Mouse (Mus musculus): ENCODE measurements around the gene Zic3. TPM values are rescaled to one million over a fixed set of nuclear protein-coding genes. Genes with fewer than 3 reads are reported as not detected.

Zic3 gene
- total and polyA plus RNA-seq, 2 experiments: not detected

- Histone ChIP-seq H3K4me3 (ENCODE audit: insufficient read depth, low read depth, low read length) (no peak overlapping the region), H3K4me1 (ENCODE audit: control insufficient read depth, insufficient read depth, low read length) (no peaks in the 10 kb centered on the region), H3K27me3 (ENCODE audit: control insufficient read depth, insufficient read depth, low read length) (no peaks in the 10 kb centered on the region), H3K79me2 (ENCODE audit: control insufficient read depth, insufficient read depth, low read length) (no peaks in the 10 kb centered on the region), H3K9ac (ENCODE audit: low read depth, low read length) (no peak overlapping the region), H3K36me3 (ENCODE audit: control insufficient read depth, insufficient read depth, low read length) (no peaks in the 10 kb centered on the region), H3K27ac (replicated peaks; ENCODE audit: insufficient read depth, low read depth, low read length) (no peak overlapping the region)
- DNase-seq (ENCODE audit: extremely low read depth, low read depth, low spot score): no peak
- TF ChIP-seq CTCF (IDR thresholded peaks at IDR 0.05; ENCODE audit: low read depth, low read length) (no peak), POLR2A (IDR thresholded peaks at IDR 0.05; ENCODE audit: extremely low read depth, insufficient read depth, low read length) (no peak)
- 4% methylated on average over 29 of the region's 29 CpGs for WGBS
Observed at GRCm38 (mm10) chrX:58015336-58015945, 7.1 kb upstream of the Zic3 start.

GRCm38 (mm10) chrX:58018720-58019119, 3.8 kb upstream of the Zic3 start:
- DNase-seq (ENCODE audit: extremely low read depth, low read depth, low spot score): no peak
- no peaks in the 10 kb centered on the region for H3K36me3 ChIP-seq (ENCODE audit: control insufficient read depth, insufficient read depth, low read length)
- H3K9ac ChIP-seq (ENCODE audit: low read depth, low read length): no peak overlapping the region
- H3K27me3 ChIP-seq (ENCODE audit: control insufficient read depth, insufficient read depth, low read length): no peaks in the 10 kb centered on the region
- no peaks in the 10 kb centered on the region for H3K79me2 ChIP-seq (ENCODE audit: control insufficient read depth, insufficient read depth, low read length)
- no peak overlapping the region for H3K27ac ChIP-seq (replicated peaks; ENCODE audit: insufficient read depth, low read depth, low read length)
- no peak overlapping the region for H3K4me3 ChIP-seq (ENCODE audit: insufficient read depth, low read depth, low read length)
- 3% methylated on average over 24 of the region's 24 CpGs for WGBS
- no peaks in the 10 kb centered on the region for H3K4me1 ChIP-seq (ENCODE audit: control insufficient read depth, insufficient read depth, low read length)
- TF ChIP-seq POLR2A (IDR thresholded peaks at IDR 0.05; ENCODE audit: extremely low read depth, insufficient read depth, low read length): no peak
- no peak for TF ChIP-seq CTCF (IDR thresholded peaks at IDR 0.05; ENCODE audit: low read depth, low read length)

- H3K36me3 ChIP-seq (ENCODE audit: control insufficient read depth, insufficient read depth, low read length): no peaks in the 10 kb centered on the region
- TF ChIP-seq CTCF (IDR thresholded peaks at IDR 0.05; ENCODE audit: low read depth, low read length): no peak
- TF ChIP-seq POLR2A (IDR thresholded peaks at IDR 0.05; ENCODE audit: extremely low read depth, insufficient read depth, low read length): no peak
- no peaks in the 10 kb centered on the region for H3K27me3 ChIP-seq (ENCODE audit: control insufficient read depth, insufficient read depth, low read length)
- H3K4me3 ChIP-seq (ENCODE audit: insufficient read depth, low read depth, low read length): no peak overlapping the region
- no peaks in the 10 kb centered on the region for H3K79me2 ChIP-seq (ENCODE audit: control insufficient read depth, insufficient read depth, low read length)
- H3K4me1 ChIP-seq (ENCODE audit: control insufficient read depth, insufficient read depth, low read length): no peaks in the 10 kb centered on the region
- H3K9ac ChIP-seq (ENCODE audit: low read depth, low read length): no peak overlapping the region
- H3K27ac ChIP-seq (replicated peaks; ENCODE audit: insufficient read depth, low read depth, low read length): no peak overlapping the region
- no peak for DNase-seq (ENCODE audit: extremely low read depth, low read depth, low spot score)
- 3% methylated on average over 29 of the region's 33 CpGs for WGBS
Observed at GRCm38 (mm10) chrX:58019257-58019953, 3.1 kb upstream of the Zic3 start.

GRCm38 (mm10) chrX:58027631-58028030, 5.1 kb downstream of the Zic3 start:
- no peak for TF ChIP-seq CTCF (IDR thresholded peaks at IDR 0.05; ENCODE audit: low read depth, low read length)
- TF ChIP-seq POLR2A (IDR thresholded peaks at IDR 0.05; ENCODE audit: extremely low read depth, insufficient read depth, low read length): no peak
- H3K4me3 ChIP-seq (ENCODE audit: insufficient read depth, low read depth, low read length): no peak overlapping the region
- WGBS: 3% methylated on average over 9 of the region's 9 CpGs
- H3K79me2 ChIP-seq (ENCODE audit: control insufficient read depth, insufficient read depth, low read length): no peaks in the 10 kb centered on the region
- no peak overlapping the region for H3K9ac ChIP-seq (ENCODE audit: low read depth, low read length)
- H3K27me3 ChIP-seq (ENCODE audit: control insufficient read depth, insufficient read depth, low read length): peaks cover 16% of the 10 kb centered on the region; the same call in 1 of the 2 replicates
- no peaks in the 10 kb centered on the region; the same call in 1 of the 2 replicates for H3K4me1 ChIP-seq (ENCODE audit: control insufficient read depth, insufficient read depth, low read length)
- H3K36me3 ChIP-seq (ENCODE audit: control insufficient read depth, insufficient read depth, low read length): no peaks in the 10 kb centered on the region
- DNase-seq (ENCODE audit: extremely low read depth, low read depth, low spot score): no peak
- no peak overlapping the region for H3K27ac ChIP-seq (replicated peaks; ENCODE audit: insufficient read depth, low read depth, low read length)

GRCm38 (mm10) chrX:58028082-58028481, 5.6 kb downstream of the Zic3 start:
- Histone ChIP-seq H3K27me3 (ENCODE audit: control insufficient read depth, insufficient read depth, low read length) (peaks cover 16% of the 10 kb centered on the region; the same call in 1 of the 2 replicates), H3K4me1 (ENCODE audit: control insufficient read depth, insufficient read depth, low read length) (no peaks in the 10 kb centered on the region; the same call in 1 of the 2 replicates), H3K79me2 (ENCODE audit: control insufficient read depth, insufficient read depth, low read length) (no peaks in the 10 kb centered on the region), H3K9ac (ENCODE audit: low read depth, low read length) (no peak overlapping the region), H3K36me3 (ENCODE audit: control insufficient read depth, insufficient read depth, low read length) (no peaks in the 10 kb centered on the region), H3K4me3 (ENCODE audit: insufficient read depth, low read depth, low read length) (no peak overlapping the region), H3K27ac (replicated peaks; ENCODE audit: insufficient read depth, low read depth, low read length) (no peak overlapping the region)
- TF ChIP-seq POLR2A (IDR thresholded peaks at IDR 0.05; ENCODE audit: extremely low read depth, insufficient read depth, low read length): no peak
- TF ChIP-seq CTCF (IDR thresholded peaks at IDR 0.05; ENCODE audit: low read depth, low read length): no peak
- 1% methylated on average over 16 of the region's 16 CpGs for WGBS
- DNase-seq (ENCODE audit: extremely low read depth, low read depth, low spot score): no peak

- Histone ChIP-seq H3K4me3 (ENCODE audit: insufficient read depth, low read depth, low read length) (no peak overlapping the region), H3K36me3 (ENCODE audit: control insufficient read depth, insufficient read depth, low read length) (no peaks in the 10 kb centered on the region), H3K27me3 (ENCODE audit: control insufficient read depth, insufficient read depth, low read length) (peaks cover 16% of the 10 kb centered on the region; the same call in 1 of the 2 replicates), H3K4me1 (ENCODE audit: control insufficient read depth, insufficient read depth, low read length) (no peaks in the 10 kb centered on the region; the same call in 1 of the 2 replicates), H3K9ac (ENCODE audit: low read depth, low read length) (no peak overlapping the region), H3K79me2 (ENCODE audit: control insufficient read depth, insufficient read depth, low read length) (no peaks in the 10 kb centered on the region), H3K27ac (replicated peaks; ENCODE audit: insufficient read depth, low read depth, low read length) (no peak overlapping the region)
- no peak for DNase-seq (ENCODE audit: extremely low read depth, low read depth, low spot score)
- 8% methylated on average over 8 of the region's 8 CpGs for WGBS
- no peak for TF ChIP-seq CTCF (IDR thresholded peaks at IDR 0.05; ENCODE audit: low read depth, low read length)
- no peak for TF ChIP-seq POLR2A (IDR thresholded peaks at IDR 0.05; ENCODE audit: extremely low read depth, insufficient read depth, low read length)
Observed at GRCm38 (mm10) chrX:58028858-58029257, 6.4 kb downstream of the Zic3 start.

Measured in liver, adult 2 months (tissue).